In the genomic region with DNA sequence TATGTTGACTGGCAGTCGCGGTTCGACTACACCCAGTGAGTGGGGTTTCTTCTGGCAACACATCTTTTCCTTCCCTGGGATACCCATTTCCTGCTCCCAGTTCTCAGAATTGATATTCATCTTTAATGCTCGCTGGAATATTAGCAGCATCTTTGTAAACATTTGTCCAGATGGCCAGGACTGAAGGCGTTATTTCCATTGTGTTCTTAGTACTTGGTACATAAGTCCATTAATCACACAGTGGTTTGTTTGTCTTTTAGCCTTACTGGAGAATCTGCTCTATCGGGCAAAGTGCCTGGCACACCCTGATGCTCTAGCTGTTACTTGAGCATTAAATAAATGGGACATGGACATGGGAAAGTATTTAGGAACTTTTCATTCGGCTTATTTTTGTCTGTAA, we compare ENCODE assay signal across 25 mouse cellular contexts. TPM values are rescaled to one million over a fixed set of nuclear protein-coding genes. Genes with fewer than 3 reads are reported as not detected.
A peak's percentile ranks its signal among the peaks of the same experiment; 100 is the strongest.
DNase-seq lines count a peak whose midpoint lies in the region; ATAC-seq and TF ChIP-seq lines count a peak whose summit lies in the region.
"Had no signal": no experiment of that assay in that cellular context is flagged by ENCODE, and none has a peak within 500 bp of the region (broad histone marks: within the 10 kb centered on the region; RNA-seq: fewer than 3 reads in every experiment).

No protein-coding gene starts in this region.

- H3K9me3 ChIP-seq in lung, embryonic 14.5 days (ENCODE audit: low read depth, low read length): no peaks in the 10 kb centered on the region
- H3K9me3 ChIP-seq in midbrain, embryonic 11.5 days (ENCODE audit: control insufficient read depth, low read length): no peaks in the 10 kb centered on the region
- no peaks in the 10 kb centered on the region for H3K9me3 ChIP-seq in midbrain, embryonic 10.5 days (replicated peaks)
- H3K9me3 ChIP-seq: embryonic facial prominence, embryonic 13.5 days; embryonic facial prominence, embryonic 15.5 days; forebrain, embryonic 10.5 days; forebrain, embryonic 12.5 days had no signal

- 45% methylated on average over 7 of the region's 7 CpGs for WGBS in lung, embryonic 14.5 days
- WGBS in midbrain, embryonic 11.5 days: 83% methylated on average over 7 of the region's 7 CpGs
- WGBS in midbrain, embryonic 10.5 days: 90% methylated on average over 7 of the region's 7 CpGs

- no peak overlapping the region for H3K27ac ChIP-seq in lung, embryonic 14.5 days (ENCODE audit: low read depth)
- no peak overlapping the region for H3K27ac ChIP-seq in midbrain, embryonic 11.5 days (ENCODE audit: low read depth, low read length)
- no peak overlapping the region for H3K27ac ChIP-seq in midbrain, embryonic 10.5 days (replicated peaks)
- H3K27ac ChIP-seq: embryonic facial prominence, embryonic 13.5 days; embryonic facial prominence, embryonic 15.5 days; forebrain, embryonic 10.5 days; forebrain, embryonic 12.5 days had no signal

- H3K4me1 ChIP-seq in lung, embryonic 14.5 days (ENCODE audit: insufficient read depth): no peaks in the 10 kb centered on the region
- no peaks in the 10 kb centered on the region for H3K4me1 ChIP-seq in midbrain, embryonic 11.5 days (ENCODE audit: control insufficient read depth, insufficient read depth, low read length)
- H3K4me1 ChIP-seq in midbrain, embryonic 10.5 days: no peaks in the 10 kb centered on the region
- H3K4me1 ChIP-seq: embryonic facial prominence, embryonic 13.5 days; embryonic facial prominence, embryonic 15.5 days; forebrain, embryonic 10.5 days; forebrain, embryonic 12.5 days had no signal

- no peak for TF ChIP-seq CTCF in lung, embryonic 14.5 days (IDR thresholded peaks at IDR 0.05; ENCODE audit: low read depth)

- no peaks in the 10 kb centered on the region for H3K27me3 ChIP-seq in lung, embryonic 14.5 days (ENCODE audit: insufficient read depth, low read length)
- H3K27me3 ChIP-seq in midbrain, embryonic 11.5 days (ENCODE audit: control insufficient read depth, insufficient read depth, low read length): no peaks in the 10 kb centered on the region
- no peaks in the 10 kb centered on the region for H3K27me3 ChIP-seq in midbrain, embryonic 10.5 days (ENCODE audit: low read depth, poor library complexity, severe bottlenecking)
- H3K27me3 ChIP-seq: embryonic facial prominence, embryonic 13.5 days; embryonic facial prominence, embryonic 15.5 days; forebrain, embryonic 12.5 days had no signal

- no peak overlapping the region for H3K4me2 ChIP-seq in lung, embryonic 14.5 days
- no peak overlapping the region for H3K4me2 ChIP-seq in midbrain, embryonic 11.5 days
- H3K4me2 ChIP-seq: embryonic facial prominence, embryonic 13.5 days; embryonic facial prominence, embryonic 15.5 days; forebrain, embryonic 12.5 days had no signal

- no peak overlapping the region for H3K9ac ChIP-seq in lung, embryonic 14.5 days
- H3K9ac ChIP-seq in midbrain, embryonic 11.5 days (ENCODE audit: low read length): no peak overlapping the region
- H3K9ac ChIP-seq: embryonic facial prominence, embryonic 13.5 days; embryonic facial prominence, embryonic 15.5 days; forebrain, embryonic 12.5 days had no signal

- ATAC-seq in lung, embryonic 14.5 days (ENCODE audit: insufficient read depth): no peak
- ATAC-seq in midbrain, embryonic 11.5 days (ENCODE audit: low FRiP score): no peak
- ATAC-seq: forebrain, embryonic 14.5 days had no signal

- DNase-seq in lung, embryonic 14.5 days: peak; percentile 17
- DNase-seq in lung, postnatal 25 days (ENCODE audit: low spot score): no peak
- DNase-seq in lung, postnatal 10 days: peak; percentile 13
- no peak for DNase-seq in lung, adult 18-20 months
- peak; percentile 26 for DNase-seq in midbrain, embryonic 11.5 days (ENCODE audit: low spot score, missing footprints)
- no peak for DNase-seq in midbrain, embryonic 10.5 days (ENCODE audit: low spot score)
- DNase-seq: adrenal gland, adult 2 months; adrenal gland, postnatal 10 days; adrenal gland, postnatal 25 days; cerebellum, adult 11 months; cerebellum, adult 18-20 months; cerebellum, adult 8-10 months; cerebellum, adult 9-11 months; cerebellum, postnatal 14 days; cerebellum, postnatal 36 days; embryo, embryonic 11 days had no signal

- H3K4me3 ChIP-seq in lung, embryonic 14.5 days (ENCODE audit: low read depth, low read length): no peak overlapping the region
- H3K4me3 ChIP-seq in midbrain, embryonic 11.5 days (ENCODE audit: low read depth, low read length): no peak overlapping the region
- H3K4me3 ChIP-seq in midbrain, embryonic 10.5 days: no peak overlapping the region
- H3K4me3 ChIP-seq: embryonic facial prominence, embryonic 13.5 days; embryonic facial prominence, embryonic 15.5 days; erythroblast, embryonic 14.5 days; forebrain, embryonic 10.5 days; forebrain, embryonic 12.5 days had no signal

- no peaks in the 10 kb centered on the region for H3K36me3 ChIP-seq in lung, embryonic 14.5 days (ENCODE audit: insufficient read depth)
- no peaks in the 10 kb centered on the region for H3K36me3 ChIP-seq in midbrain, embryonic 11.5 days (ENCODE audit: control insufficient read depth, insufficient read depth, low read length)
- H3K36me3 ChIP-seq in midbrain, embryonic 10.5 days: no peaks in the 10 kb centered on the region
- H3K36me3 ChIP-seq: embryonic facial prominence, embryonic 13.5 days; embryonic facial prominence, embryonic 15.5 days; forebrain, embryonic 10.5 days; forebrain, embryonic 12.5 days had no signal

RNA-seq across cellular contexts. Expression of gene Gfral, which starts 39.1 kb away (rescaled TPM):
- polyA plus RNA-seq in lung, embryonic 14.5 days (2014; fragmentation: Nextera tagmentation; extraction: Ambion mirVana): not detected in 2 replicates
- polyA plus RNA-seq in midbrain, embryonic 11.5 days (2014; fragmentation: Nextera tagmentation; extraction: Ambion mirVana): not detected in 2 replicates
- not detected in 2 replicates for polyA plus RNA-seq in midbrain, embryonic 10.5 days (2016; fragmentation: Nextera tagmentation; extraction: Ambion mirVana)
- polyA plus RNA-seq: adrenal gland, adult 2 months; brain, embryonic 14.5 days; C2C12; embryonic facial prominence, embryonic 11.5 days; embryonic facial prominence, embryonic 15.5 days; erythroblast, embryonic 14.5 days; forebrain, embryonic 10.5 days; forebrain, embryonic 12.5 days; forebrain, embryonic 14.5 days had no signal

Comparison
In these comparisons a context has a peak if more than half of its experiments do, and no peak if none do; other contexts are left out.
1. DNase-seq: peak in lung, embryonic 14.5 days (single experiment), lung, postnatal 10 days (single experiment) and midbrain, embryonic 11.5 days (single experiment); none in lung, postnatal 25 days (single experiment), lung, adult 18-20 months (0 of 2) and midbrain, embryonic 10.5 days (single experiment).